Mouse (Mus musculus): ENCODE results near the gene Rundc3a. TPM values are rescaled to one million over a fixed set of nuclear protein-coding genes. Genes with fewer than 3 reads are reported as not detected.
A peak's percentile ranks its signal among the peaks of the same experiment; 100 is the strongest.

Rundc3a gene
- polyA plus RNA-seq, 1 experiment from 2014 or later: 117 TPM

DNA sequence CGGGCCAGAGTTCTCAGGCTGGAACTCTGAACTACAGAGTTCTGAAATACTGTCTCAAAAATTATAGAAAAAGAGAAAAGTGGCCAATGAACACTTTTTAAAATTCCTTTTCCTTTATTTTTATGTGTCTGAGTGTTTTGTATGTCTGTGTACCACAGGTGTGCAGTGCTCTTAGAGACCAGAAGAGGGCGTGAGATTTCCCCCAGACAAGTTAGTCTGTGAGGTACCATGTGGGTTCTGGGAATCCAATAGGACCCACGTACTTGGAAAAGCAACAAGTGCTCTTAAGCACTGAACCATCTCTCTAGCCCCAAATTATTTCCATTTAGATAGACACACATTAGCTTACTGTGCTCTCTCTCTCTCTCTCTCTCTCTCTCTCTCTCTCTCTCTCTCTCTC lies 48.2 kb downstream of the Rundc3a start:
- Histone ChIP-seq H3K27ac (replicated peaks) (no peak overlapping the region), H3K9ac (replicated peaks) (no peak overlapping the region), H3K4me2 (replicated peaks) (no peak overlapping the region), H3K4me3 (no peak overlapping the region), H3K27me3 (peaks cover 29% of the 10 kb centered on the region), H3K4me1 (peaks cover 54% of the 10 kb centered on the region), H3K9me3 (no peaks in the 10 kb centered on the region), H3K36me3 (peaks cover 69% of the 10 kb centered on the region)
- WGBS: 79% methylated on average over 3 of the region's 3 CpGs
- no peak for ATAC-seq (ENCODE audit: low FRiP score, low read depth)

DNA sequence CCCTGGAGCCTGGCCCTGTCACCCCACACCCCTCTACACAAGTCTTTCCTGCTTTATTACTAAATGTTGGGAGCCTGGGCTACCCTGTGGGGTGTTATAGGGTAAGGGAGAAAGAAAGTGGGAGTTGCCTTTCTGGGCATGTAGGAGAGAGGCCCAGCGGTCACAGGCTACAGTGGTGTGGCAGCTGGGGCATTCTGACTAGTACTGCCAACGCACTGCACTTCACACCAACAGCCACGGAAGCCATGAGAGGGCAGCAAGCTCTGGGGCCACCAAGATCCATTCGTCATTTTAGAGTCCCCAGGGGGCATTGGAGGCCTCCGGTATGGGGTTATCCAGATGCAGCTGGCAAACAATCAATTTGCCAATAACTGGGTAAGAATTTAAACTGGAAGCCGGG lies 48.9 kb downstream of the Rundc3a start:
- no peak for ATAC-seq (ENCODE audit: low FRiP score, low read depth)
- Histone ChIP-seq H3K36me3 (peaks cover 64% of the 10 kb centered on the region), H3K4me3 (no peak overlapping the region), H3K27ac (replicated peaks) (no peak overlapping the region), H3K4me2 (replicated peaks) (no peak overlapping the region), H3K9ac (replicated peaks) (no peak overlapping the region), H3K9me3 (no peaks in the 10 kb centered on the region), H3K27me3 (peaks cover 29% of the 10 kb centered on the region), H3K4me1 (peaks cover 53% of the 10 kb centered on the region)
- 89% methylated on average over 6 of the region's 6 CpGs for WGBS

DNA sequence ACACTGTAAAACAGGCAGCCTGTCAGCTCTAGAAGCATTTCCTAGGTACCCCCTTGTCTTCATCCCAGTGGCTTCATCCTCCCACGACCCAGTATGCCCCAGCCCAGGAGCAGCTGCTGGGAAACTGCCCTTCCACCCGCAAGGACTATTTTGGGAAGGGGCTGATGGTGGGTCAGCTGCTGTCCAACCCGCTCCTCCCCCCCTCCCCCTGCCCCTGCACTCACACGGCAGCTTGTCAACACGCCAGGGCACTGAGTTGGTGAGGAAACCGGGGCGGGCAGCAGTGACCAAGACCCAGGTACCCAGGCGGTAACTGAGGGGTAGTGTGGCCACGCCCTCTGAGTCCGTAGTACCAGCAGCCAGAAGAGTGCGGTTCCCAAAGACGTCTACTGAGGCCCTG lies 50.5 kb downstream of the Rundc3a start:
- WGBS: 73% methylated on average over 12 of the region's 12 CpGs
- no peaks in the 10 kb centered on the region for H3K9me3 ChIP-seq
- H3K27me3 ChIP-seq: peaks cover 32% of the 10 kb centered on the region
- peaks cover 49% of the 10 kb centered on the region for H3K36me3 ChIP-seq
- H3K4me2 ChIP-seq (replicated peaks): no peak overlapping the region
- H3K4me3 ChIP-seq: no peak overlapping the region
- ATAC-seq (ENCODE audit: low FRiP score, low read depth): no peak
- H3K4me1 ChIP-seq: peaks cover 45% of the 10 kb centered on the region
- no peak overlapping the region for H3K9ac ChIP-seq (replicated peaks)
- no peak overlapping the region for H3K27ac ChIP-seq (replicated peaks)

DNA sequence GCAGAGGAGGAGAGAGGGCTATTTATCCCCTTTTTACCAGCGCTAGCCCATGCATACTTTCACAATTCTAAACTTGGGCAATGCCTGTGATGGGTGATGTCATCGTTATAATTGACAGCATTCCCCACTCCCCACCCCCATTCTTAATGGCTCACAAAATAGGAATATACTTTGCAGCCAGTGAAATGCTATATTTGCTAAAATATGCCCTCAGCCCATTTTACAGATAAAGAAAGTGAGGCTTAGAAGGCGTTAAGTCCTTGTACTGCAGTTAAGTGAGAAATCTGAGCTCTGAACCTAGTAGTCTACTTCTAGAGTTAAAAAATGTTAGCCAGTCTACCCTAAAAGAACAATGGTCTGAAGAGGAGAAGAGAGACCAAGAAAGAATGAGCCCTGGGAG lies 51.1 kb downstream of the Rundc3a start:
- H3K4me2 ChIP-seq (replicated peaks): no peak overlapping the region
- H3K4me3 ChIP-seq: no peak overlapping the region
- peaks cover 31% of the 10 kb centered on the region for H3K27me3 ChIP-seq
- no peak overlapping the region for H3K27ac ChIP-seq (replicated peaks)
- peaks cover 43% of the 10 kb centered on the region for H3K36me3 ChIP-seq
- H3K9ac ChIP-seq (replicated peaks): no peak overlapping the region
- H3K9me3 ChIP-seq: no peaks in the 10 kb centered on the region
- ATAC-seq (ENCODE audit: low FRiP score, low read depth): no peak
- 74% methylated on average over 3 of the region's 3 CpGs for WGBS
- peaks cover 42% of the 10 kb centered on the region for H3K4me1 ChIP-seq

DNA sequence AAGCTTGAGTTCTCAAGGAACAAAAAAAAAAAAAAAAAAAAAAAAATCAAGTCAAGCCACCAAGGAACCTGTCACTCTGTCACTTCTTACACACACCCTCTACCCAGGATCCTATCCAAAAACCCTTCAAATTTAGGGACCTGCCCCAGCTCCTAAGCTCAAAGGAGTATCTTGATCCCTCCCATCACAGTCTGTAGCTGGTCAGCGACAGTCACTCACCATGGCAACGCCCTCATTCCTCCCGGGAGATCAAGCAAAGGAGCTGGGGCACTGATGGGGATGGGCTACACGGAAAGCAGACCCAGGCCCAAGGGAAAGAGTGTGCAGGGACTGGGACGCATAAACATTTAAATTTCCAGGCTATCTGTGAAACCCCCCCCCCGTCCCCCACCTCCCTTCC lies 51.6 kb downstream of the Rundc3a start:
- H3K27ac ChIP-seq (replicated peaks): 0 out of 2 replicates have a peak overlapping the region, but pooled peaks have one; percentile 97
- 5% methylated on average over 6 of the region's 6 CpGs for WGBS
- peaks cover 31% of the 10 kb centered on the region for H3K27me3 ChIP-seq
- H3K9ac ChIP-seq (replicated peaks): peak overlapping the region; percentile 99
- no peaks in the 10 kb centered on the region for H3K9me3 ChIP-seq
- peaks cover 42% of the 10 kb centered on the region for H3K4me1 ChIP-seq
- H3K4me3 ChIP-seq: peak overlapping the region; percentile 92
- no peak for ATAC-seq (ENCODE audit: low FRiP score, low read depth)
- H3K36me3 ChIP-seq: peaks cover 39% of the 10 kb centered on the region
- peak overlapping the region; percentile 86 for H3K4me2 ChIP-seq (replicated peaks)

DNA sequence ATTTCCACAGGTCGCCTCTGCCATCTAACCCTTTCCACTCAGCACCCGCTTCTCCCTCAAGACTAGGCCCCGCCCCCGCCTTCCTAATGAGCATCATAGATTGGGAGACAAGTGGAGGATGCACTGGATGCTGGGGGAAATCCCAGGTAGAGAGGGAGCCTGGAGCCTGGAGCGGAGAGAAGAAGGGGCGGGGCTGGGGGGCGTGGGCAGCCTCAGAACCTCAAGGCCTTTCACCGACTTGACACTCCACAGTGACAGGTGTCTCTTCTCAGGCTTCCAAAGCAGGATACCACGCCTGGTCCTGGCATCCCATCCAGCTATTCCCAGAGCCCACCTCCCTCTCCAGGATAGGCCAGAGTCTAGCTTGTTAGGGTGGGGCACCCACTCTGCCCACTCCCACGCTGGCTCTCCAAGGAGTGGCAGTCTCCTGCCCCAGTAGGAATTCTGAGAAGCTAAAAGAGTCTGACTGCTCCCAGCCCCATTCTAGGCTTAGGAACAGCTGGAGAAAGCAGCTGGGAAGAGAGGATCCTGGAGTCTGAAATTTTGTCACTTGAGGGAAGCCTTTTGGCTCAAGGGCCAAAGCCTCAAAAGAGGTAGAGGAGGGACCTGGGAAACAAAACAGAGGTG lies 52.2 kb downstream of the Rundc3a start:
- H3K27me3 ChIP-seq: peaks cover 31% of the 10 kb centered on the region
- peaks cover 33% of the 10 kb centered on the region for H3K36me3 ChIP-seq
- peak overlapping the region; percentile 92 for H3K4me3 ChIP-seq
- peaks cover 42% of the 10 kb centered on the region for H3K4me1 ChIP-seq
- ATAC-seq (ENCODE audit: low FRiP score, low read depth): no peak
- peak overlapping the region; percentile 99 for H3K9ac ChIP-seq (replicated peaks)
- 9% methylated on average over 10 of the region's 10 CpGs for WGBS
- H3K27ac ChIP-seq (replicated peaks): peak overlapping the region; percentile 97
- peak overlapping the region; percentile 86 for H3K4me2 ChIP-seq (replicated peaks)
- H3K9me3 ChIP-seq: no peaks in the 10 kb centered on the region

DNA sequence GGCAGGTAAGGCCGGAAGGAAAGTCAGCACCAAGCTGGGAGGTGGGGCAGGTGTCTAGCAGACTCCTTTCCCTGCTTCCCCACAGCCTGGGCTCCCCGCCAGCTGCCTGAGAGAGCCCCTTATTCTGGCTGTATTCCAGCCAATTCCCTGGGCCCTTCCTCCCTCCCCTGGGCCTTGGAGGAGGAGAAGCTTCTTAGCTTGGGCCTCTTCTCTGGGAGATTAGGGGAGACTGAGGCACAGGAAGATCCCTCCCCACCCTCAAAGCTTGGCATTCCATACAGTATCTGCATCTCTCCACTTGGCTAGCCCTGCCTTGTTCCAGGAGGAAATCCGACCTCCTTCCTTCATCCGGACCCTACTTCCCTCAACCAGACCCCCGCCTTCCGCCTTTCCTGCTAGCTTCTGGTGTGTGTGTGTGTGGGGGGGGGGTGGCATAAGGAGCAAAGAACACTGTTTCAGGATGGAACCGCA lies 52.7 kb downstream of the Rundc3a start:
- Histone ChIP-seq H3K9me3 (no peaks in the 10 kb centered on the region), H3K4me2 (replicated peaks) (peak overlapping the region; percentile 86), H3K4me3 (peak overlapping the region; percentile 92), H3K4me1 (peaks cover 42% of the 10 kb centered on the region), H3K27ac (replicated peaks) (peak overlapping the region; percentile 97), H3K9ac (replicated peaks) (peak overlapping the region; percentile 99), H3K27me3 (peaks cover 32% of the 10 kb centered on the region), H3K36me3 (peaks cover 27% of the 10 kb centered on the region)
- 15% methylated on average over 7 of the region's 7 CpGs for WGBS
- no peak for ATAC-seq (ENCODE audit: low FRiP score, low read depth)

DNA sequence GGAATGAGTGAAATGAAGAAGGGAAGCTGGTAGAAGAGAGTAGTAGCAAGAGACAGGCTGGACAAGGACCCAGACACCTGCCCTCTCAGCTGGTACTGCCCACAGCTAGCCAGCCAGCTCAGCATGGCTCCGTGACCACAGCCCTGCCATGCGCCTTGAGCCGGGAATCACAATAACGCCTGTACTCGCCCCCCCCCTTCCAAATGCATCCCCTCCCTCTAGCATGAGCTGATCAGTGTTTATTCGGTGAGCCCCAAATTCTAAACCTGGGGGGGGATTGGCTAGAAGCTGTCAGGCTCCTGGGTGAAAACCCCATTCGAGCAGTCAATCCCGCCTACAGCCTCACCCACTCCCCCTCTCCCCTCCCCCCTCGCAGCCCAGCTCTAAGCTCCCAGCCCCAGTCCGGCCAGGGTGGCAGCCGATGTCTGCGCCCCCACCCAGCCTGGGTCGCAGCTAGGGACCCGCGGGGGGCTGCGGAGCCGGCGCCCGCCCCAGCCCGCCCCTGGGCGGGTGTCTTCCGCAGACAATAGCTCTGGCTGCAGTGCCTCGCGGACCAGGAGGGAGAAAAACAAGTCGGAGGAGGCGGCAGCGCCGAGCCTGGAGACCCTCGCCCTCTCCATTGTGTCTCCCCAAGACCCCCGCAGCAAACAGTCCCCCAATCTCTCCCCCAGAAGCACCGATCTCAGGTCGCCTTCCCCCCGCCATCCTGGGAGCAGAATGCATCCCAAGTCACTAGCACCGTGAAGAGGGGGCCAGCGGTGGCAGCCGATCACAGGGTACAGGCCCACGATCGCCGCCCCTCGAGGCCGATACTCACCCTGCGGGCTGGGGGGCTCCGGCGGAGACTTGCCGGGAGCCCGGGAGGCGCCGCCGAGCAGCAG lies 53.6 kb downstream of the Rundc3a start:
- Histone ChIP-seq H3K4me1 (peaks cover 42% of the 10 kb centered on the region), H3K27ac (replicated peaks) (peak overlapping the region; percentile 97)
- WGBS: under 1% methylated on average over 47 of the region's 49 CpGs

DNA sequence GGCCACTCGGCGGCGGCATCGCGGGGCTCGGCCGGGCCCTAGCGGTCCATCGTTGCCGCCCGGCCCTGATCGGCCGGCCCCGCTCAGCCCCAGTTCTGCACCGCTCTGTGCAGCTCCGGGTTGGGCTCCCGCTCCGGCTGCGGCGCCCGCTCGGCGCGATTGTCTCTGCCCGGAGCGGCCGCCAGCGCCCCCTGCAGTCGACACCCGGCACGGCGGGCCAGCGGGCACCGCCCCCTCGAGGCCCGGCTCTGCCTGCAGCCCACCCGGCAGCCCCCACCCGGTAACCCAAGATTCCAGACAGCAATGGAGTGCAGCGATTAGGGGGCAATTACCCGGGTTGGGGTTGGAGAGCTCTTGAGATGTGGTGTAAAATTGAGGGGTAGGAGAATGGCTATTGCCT lies 54.3 kb downstream of the Rundc3a start, which contains the start of gene Fam171a2:
TSS of gene Fam171a2 (minus strand) at position 186 of the 400 bp plus-strand sequence.
- Histone ChIP-seq H3K27ac (replicated peaks) (peak within 1 kb of the TSS; percentile 97), H3K27me3 (peaks cover 43% of the 10 kb centered on the region), H3K9me3 (no peaks in the 10 kb centered on the region), H3K4me1 (peaks cover 42% of the 10 kb centered on the region), H3K36me3 (peaks cover 12% of the 10 kb centered on the region), H3K4me3 (peak within 1 kb of the TSS; percentile 92), H3K9ac (replicated peaks) (peak within 1 kb of the TSS; percentile 99), H3K4me2 (replicated peaks) (peak within 1 kb of the TSS; percentile 86)
- peak; percentile 84 for ATAC-seq (ENCODE audit: low FRiP score, low read depth)
- under 1% methylated on average over 40 of the region's 40 CpGs for WGBS

More for the DNA sequence above, 53.6 kb downstream of the Rundc3a start:
- peak overlapping the region; percentile 99 for H3K9ac ChIP-seq (replicated peaks)
- peak; percentile 76 for ATAC-seq (ENCODE audit: low FRiP score, low read depth)
- H3K27me3 ChIP-seq: peaks cover 37% of the 10 kb centered on the region
- peak overlapping the region; percentile 86 for H3K4me2 ChIP-seq (replicated peaks)
- peak overlapping the region; percentile 92 for H3K4me3 ChIP-seq
- peaks cover 18% of the 10 kb centered on the region for H3K36me3 ChIP-seq
- H3K9me3 ChIP-seq: no peaks in the 10 kb centered on the region

DNA sequence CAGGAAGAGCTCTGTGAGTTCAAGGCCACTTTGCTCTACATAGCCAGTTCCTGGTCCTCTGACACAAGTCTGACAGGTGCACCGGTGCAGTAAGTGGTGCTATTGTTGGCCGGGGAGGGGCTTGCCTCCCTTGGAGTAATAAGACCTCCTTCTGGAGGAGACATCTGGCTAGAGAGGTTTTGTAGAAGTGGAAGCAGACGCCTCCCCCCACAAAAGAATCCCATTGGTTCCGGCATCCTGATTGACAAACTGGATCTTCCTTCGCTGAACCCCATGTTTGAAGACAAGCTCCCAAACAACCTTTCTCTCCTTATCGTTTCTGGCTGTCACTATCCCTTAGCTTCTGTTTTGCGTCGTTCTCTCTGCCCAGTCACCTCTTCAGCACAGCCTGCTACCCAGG lies 55.1 kb downstream of the Rundc3a start:
- Histone ChIP-seq H3K4me3 (no peak overlapping the region), H3K36me3 (peaks cover 6% of the 10 kb centered on the region), H3K27ac (replicated peaks) (no peak overlapping the region; the same call in 1 of the 2 replicates), H3K4me1 (peaks cover 42% of the 10 kb centered on the region), H3K4me2 (replicated peaks) (no peak overlapping the region), H3K9ac (replicated peaks) (no peak overlapping the region), H3K9me3 (no peaks in the 10 kb centered on the region), H3K27me3 (peaks cover 44% of the 10 kb centered on the region)
- no peak for ATAC-seq (ENCODE audit: low FRiP score, low read depth)
- 14% methylated on average over 8 of the region's 8 CpGs for WGBS

DNA sequence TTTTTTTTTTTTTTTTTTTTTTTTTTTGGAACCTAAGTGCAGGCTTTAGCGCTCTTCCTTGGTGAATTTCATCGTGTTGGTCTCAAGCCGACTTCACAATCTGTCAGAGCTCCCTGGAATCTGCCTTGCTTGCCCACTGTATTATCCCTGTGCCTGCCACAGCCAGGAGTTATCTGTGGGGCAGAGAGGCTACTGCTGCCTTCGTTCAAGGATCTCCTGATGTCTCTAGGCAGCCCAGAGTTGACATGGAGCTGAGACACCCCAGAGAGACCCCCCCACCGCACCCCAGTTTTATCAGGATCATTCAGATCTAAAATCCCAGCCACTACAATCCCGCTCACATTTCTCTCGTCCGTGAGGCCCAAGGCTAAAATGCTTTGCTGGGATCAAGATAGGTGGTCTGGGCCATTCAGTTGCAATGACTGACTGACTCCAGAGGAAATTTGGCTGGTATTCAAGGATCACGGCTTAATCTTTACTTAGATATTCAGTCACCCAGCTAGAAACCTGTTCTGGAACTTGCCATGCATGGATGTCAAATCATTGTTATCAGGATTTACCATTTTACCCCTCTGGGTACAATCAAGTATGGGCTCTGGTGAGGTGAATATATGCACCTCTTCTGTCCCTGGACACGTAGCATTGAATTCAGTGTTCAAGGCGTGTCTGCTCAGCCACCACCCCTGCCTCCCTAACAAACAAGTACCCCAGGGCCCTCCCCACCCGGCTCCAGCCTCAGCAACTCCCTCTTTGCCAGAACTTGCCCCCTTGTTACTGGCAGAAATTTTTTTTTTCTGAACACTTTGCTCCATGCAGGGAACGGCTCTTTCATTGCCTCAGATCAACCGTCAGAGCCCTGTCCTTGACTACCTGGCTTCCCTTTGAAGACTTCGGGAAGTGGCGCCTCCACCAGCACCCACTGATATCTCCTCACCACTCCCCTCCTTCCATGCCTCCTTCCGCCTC lies 56.1 kb downstream of the Rundc3a start:
- H3K27me3 ChIP-seq: peaks cover 45% of the 10 kb centered on the region
- H3K4me2 ChIP-seq (replicated peaks): no peak overlapping the region
- H3K36me3 ChIP-seq: no peaks in the 10 kb centered on the region
- no peak overlapping the region for H3K9ac ChIP-seq (replicated peaks)
- H3K4me3 ChIP-seq: no peak overlapping the region
- ATAC-seq (ENCODE audit: low FRiP score, low read depth): no peak
- no peak overlapping the region for H3K27ac ChIP-seq (replicated peaks)
- H3K9me3 ChIP-seq: no peaks in the 10 kb centered on the region
- peaks cover 32% of the 10 kb centered on the region for H3K4me1 ChIP-seq
- WGBS: 43% methylated on average over 17 of the region's 17 CpGs
